Mouse (Mus musculus) E14TG2a.4 (cell line): Measurements from ENCODE around the gene 3425401B19Rik.

Source experiments
- H3K27me3 ChIP-seq: 2 replicates; pipeline ENCODE4 v1.6.1; 2014; ENCODE audit warnings: low read length, control low read depth; ENCODE audit not compliant: insufficient read depth
- H3K36me3 ChIP-seq: 2 replicates; pipeline ENCODE4 v1.6.1; 2014; ENCODE audit warnings: low read length, control low read depth; ENCODE audit not compliant: insufficient read depth
- H3K4me1 ChIP-seq: replicated peaks from 2 replicates; pipeline ENCODE4 v1.6.1; 2014; ENCODE audit warnings: low read depth, low read length, control low read depth
- H3K4me3 ChIP-seq: replicated peaks from 2 replicates; pipeline ENCODE4 v1.5.1; 2014; ENCODE audit warnings: mild to moderate bottlenecking, low read length
- H3K9me3 ChIP-seq: 2 replicates; pipeline ENCODE4 v1.6.1; 2014; ENCODE audit warnings: low read length, control low read depth
- CTCF ChIP-seq: conservative IDR thresholded peaks from 2 replicates; pipeline ENCODE4 v1.5.1; 2014; ENCODE audit warnings: low read length
- NANOG ChIP-seq: IDR thresholded peaks from 2 replicates; pipeline ENCODE4 v1.6.1; 2014; ENCODE audit warnings: borderline replicate concordance, low read length, mixed read lengths
- POU5F1 ChIP-seq: IDR thresholded peaks from 2 replicates; pipeline ENCODE4 v1.6.1; 2014; ENCODE audit warnings: low read length, borderline replicate concordance

Gene 3425401B19Rik

GRCm38 (mm10) chr14:32685124-32685826, at the start of gene 3425401B19Rik:
Gene 3425401B19Rik, minus strand, starts transcription at chr14:32685293.
- no peak for TF ChIP-seq CTCF
- no peak for TF ChIP-seq NANOG
- TF ChIP-seq POU5F1, result no peak
- Histone ChIP-seq H3K4me1 (peaks cover 13% of the 10 kb centered on the region), H3K27me3 (peaks cover 25% of the 10 kb centered on the region), H3K9me3 (no peaks in the 10 kb centered on the region), H3K36me3 (no peaks in the 10 kb centered on the region), H3K4me3 (no peak within 1 kb of the TSS)

- TF ChIP-seq CTCF, result no peak
- no peak for TF ChIP-seq POU5F1
- TF ChIP-seq NANOG, result no peak
- H3K27me3 ChIP-seq, result no peaks in the 10 kb centered on the region
- H3K9me3 ChIP-seq, result no peaks in the 10 kb centered on the region
- H3K4me1 ChIP-seq, result no peaks in the 10 kb centered on the region
- no peak overlapping the region for H3K4me3 ChIP-seq
- H3K36me3 ChIP-seq, result no peaks in the 10 kb centered on the region
These were observed 47.9 kb upstream of the 3425401B19Rik start for GRCm38 (mm10) chr14:32732961-32733360.

- Histone ChIP-seq H3K36me3 (no peaks in the 10 kb centered on the region), H3K4me1 (no peaks in the 10 kb centered on the region), H3K4me3 (no peak overlapping the region), H3K9me3 (no peaks in the 10 kb centered on the region), H3K27me3 (no peaks in the 10 kb centered on the region)
- TF ChIP-seq NANOG (no peak), CTCF (no peak), POU5F1 (no peak)
These were observed 41.8 kb upstream of the 3425401B19Rik start for GRCm38 (mm10) chr14:32726864-32727263.

DNA sequence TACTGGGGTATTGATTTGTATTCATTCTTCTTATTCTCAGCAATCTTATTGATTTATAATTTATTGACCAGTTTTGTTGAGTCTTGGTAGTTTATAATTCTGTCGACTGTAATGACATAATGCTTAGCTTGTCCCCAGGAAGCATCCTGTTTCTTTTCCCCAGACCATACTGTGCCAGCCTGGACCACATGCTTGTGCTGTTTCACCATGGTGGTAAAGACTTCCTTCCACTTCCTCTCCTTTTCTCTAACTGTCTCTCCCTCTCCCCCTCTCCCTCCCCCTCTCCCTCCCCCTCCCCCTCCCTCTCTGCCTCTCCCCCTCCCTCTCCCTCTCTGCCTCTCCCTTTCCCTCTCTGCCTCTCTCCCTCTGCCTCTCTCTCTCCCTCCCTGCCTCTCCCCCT, 36.4 kb upstream of the 3425401B19Rik start:
- H3K9me3 ChIP-seq, result no peaks in the 10 kb centered on the region
- no peaks in the 10 kb centered on the region for H3K36me3 ChIP-seq
- no peak for TF ChIP-seq POU5F1
- TF ChIP-seq NANOG, result no peak
- TF ChIP-seq CTCF, result no peak
- H3K27me3 ChIP-seq, result no peaks in the 10 kb centered on the region
- H3K4me3 ChIP-seq, result no peak overlapping the region
- no peaks in the 10 kb centered on the region for H3K4me1 ChIP-seq

DNA sequence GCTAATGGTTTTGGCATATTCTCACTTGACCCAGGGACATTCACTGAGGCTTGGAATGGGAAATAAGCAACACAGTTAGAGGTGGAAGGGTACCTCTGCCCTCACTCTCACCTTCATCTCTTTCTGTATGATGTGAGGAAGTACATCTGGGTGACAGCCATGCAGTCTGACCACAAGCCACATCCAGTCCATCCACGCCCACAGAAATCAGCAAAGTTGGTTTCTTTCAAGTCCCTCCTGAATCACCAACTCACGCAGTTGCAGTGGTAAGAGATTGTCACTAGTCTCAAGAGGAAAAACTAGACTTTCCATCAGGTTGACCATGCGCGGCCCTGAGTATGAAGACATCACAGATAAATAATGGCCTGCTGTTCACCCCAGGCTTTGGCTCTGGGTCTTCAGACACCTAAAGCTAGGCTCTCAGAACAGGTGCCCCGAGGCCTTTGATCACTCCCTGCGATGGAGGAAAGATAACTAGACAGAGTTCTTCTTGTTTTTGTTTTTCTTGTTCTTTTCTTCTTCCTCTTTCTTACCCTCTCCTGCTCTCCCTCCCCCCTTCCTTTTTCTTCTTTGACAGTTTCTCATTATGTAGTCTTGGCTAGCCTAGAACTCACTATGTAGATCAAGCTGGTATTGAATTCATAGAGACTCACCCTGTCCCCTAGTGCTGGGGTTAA, 31.8 kb upstream of the 3425401B19Rik start:
- H3K36me3 ChIP-seq, result no peaks in the 10 kb centered on the region

DNA sequence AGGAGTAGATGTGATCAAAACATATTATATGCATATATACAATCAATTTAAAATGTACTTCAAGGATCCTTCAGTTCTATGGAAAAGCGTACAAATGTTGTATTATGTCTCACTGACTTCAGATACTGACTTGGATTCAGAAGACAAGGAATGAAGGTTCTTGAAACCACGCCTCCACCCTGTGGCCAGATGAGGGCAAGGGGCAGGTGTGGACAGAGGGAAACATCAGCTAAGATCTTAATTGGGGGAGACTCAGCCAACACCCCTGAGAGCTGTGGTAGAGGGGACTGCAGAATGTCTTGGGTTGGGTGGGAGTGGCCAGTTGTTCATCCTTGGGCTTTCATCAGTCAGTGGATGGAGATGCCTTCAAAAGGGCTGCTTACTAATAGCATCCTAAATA, 30.4 kb upstream of the 3425401B19Rik start:
- TF ChIP-seq CTCF (no peak), NANOG (no peak), POU5F1 (no peak)
- H3K4me1 ChIP-seq, result no peaks in the 10 kb centered on the region
- no peaks in the 10 kb centered on the region for H3K27me3 ChIP-seq
- H3K36me3 ChIP-seq, result no peaks in the 10 kb centered on the region
- no peaks in the 10 kb centered on the region for H3K9me3 ChIP-seq
- no peak overlapping the region for H3K4me3 ChIP-seq

More for the DNA sequence above, 31.8 kb upstream of the 3425401B19Rik start:
- no peak for TF ChIP-seq NANOG
- no peak for TF ChIP-seq POU5F1
- no peak for TF ChIP-seq CTCF
- H3K4me3 ChIP-seq, result no peak overlapping the region
- no peaks in the 10 kb centered on the region for H3K9me3 ChIP-seq
- H3K4me1 ChIP-seq, result no peaks in the 10 kb centered on the region
- no peaks in the 10 kb centered on the region for H3K27me3 ChIP-seq

DNA sequence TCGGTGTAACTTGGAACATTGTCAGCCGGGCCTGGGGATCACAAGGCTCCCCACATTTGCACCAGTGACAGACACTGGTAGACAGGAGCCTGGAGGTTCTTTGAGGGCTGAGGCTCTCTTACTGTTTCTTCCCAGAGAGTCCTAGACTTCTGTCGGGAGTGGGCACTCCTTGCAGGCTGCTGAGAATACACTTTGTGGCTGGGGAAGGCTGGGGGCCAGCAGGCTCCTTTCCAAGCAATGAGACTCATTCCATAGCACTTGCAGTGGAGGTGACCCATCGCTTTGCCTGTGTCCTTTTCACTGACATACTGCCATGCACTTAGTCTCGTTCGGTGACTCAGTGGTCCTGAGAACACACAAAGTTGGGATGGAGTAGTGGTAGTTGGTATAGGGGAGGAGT, 30.0 kb upstream of the 3425401B19Rik start:
- Histone ChIP-seq H3K4me3 (no peak overlapping the region), H3K27me3 (no peaks in the 10 kb centered on the region), H3K9me3 (no peaks in the 10 kb centered on the region), H3K36me3 (no peaks in the 10 kb centered on the region), H3K4me1 (no peaks in the 10 kb centered on the region)
- TF ChIP-seq NANOG (no peak), CTCF (no peak), POU5F1 (no peak)

DNA sequence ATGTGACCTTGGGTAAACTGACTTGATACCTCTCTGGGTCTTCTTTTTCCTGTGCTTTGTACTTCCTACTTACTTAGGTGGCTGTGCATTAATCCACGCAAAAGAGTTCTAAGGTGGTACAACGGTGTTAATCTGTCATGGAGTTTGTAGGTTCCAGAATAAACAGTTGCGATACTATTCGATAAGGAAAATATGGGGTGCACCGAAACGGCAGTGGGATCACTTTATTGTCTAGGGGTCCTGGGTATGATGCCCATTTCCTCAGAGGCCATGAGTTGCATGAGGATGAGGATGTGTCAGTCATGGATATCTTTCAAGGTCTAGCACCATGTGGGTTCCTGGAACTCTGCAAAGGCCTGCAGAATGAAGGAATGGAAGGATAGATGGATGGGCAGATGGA, 24.8 kb upstream of the 3425401B19Rik start:
- no peak for TF ChIP-seq CTCF
- TF ChIP-seq NANOG, result no peak
- no peak for TF ChIP-seq POU5F1
- Histone ChIP-seq H3K36me3 (no peaks in the 10 kb centered on the region), H3K4me3 (no peak overlapping the region)

More for the DNA sequence above, 24.8 kb upstream of the 3425401B19Rik start:
- Histone ChIP-seq H3K27me3 (0 out of 2 replicates have a peak, but pooled peaks cover 3% of the 10 kb centered on the region), H3K4me1 (peaks cover 12% of the 10 kb centered on the region), H3K9me3 (no peaks in the 10 kb centered on the region)
